Mouse (Mus musculus) midbrain, postnatal 0 days (tissue): ENCODE data around the gene Gm43518. TPM values are rescaled to one million over a fixed set of nuclear protein-coding genes. Genes with fewer than 3 reads are reported as not detected.

Source experiments
- ATAC-seq: fragments of 200-750 bp; cut with Nextera tagmentation; 2 replicates; pipeline ENCODE4 v1.8.0; 2017; ENCODE audit warnings: moderate number of reproducible peaks, mild to moderate bottlenecking, moderate TSS enrichment, moderate library complexity; ENCODE audit not compliant: low FRiP score
- DNase-seq: peaks from one replicate; pipeline ENCODE4 v3.0.0-alpha.2; 2015; ENCODE audit warnings: low spot score
- H3K27ac ChIP-seq: fragments of 300-500 bp; sonication (generic); 2 replicates; pipeline ENCODE4 v1.5.1; 2014; ENCODE audit warnings: low read depth, mild to moderate bottlenecking, low read length, mixed read lengths
- H3K27me3 ChIP-seq: fragments of 300-500 bp; sonication (generic); 2 replicates; pipeline ENCODE4 v1.6.1; 2014; ENCODE audit warnings: low read length, control low read depth, mixed read lengths; ENCODE audit not compliant: insufficient read depth
- H3K36me3 ChIP-seq: fragments of 300-500 bp; sonication (generic); 2 replicates; pipeline ENCODE4 v1.6.1; 2014; ENCODE audit warnings: low read length, control low read depth, mixed read lengths; ENCODE audit not compliant: insufficient read depth
- H3K4me1 ChIP-seq: fragments of 300-500 bp; sonication (generic); 2 replicates; pipeline ENCODE4 v1.6.1; 2014; ENCODE audit warnings: mild to moderate bottlenecking, control low read depth, antibody characterized with exemption, low read length, mixed read lengths; ENCODE audit not compliant: insufficient read depth
- H3K4me2 ChIP-seq: fragments of 300-500 bp; sonication (generic); 2 replicates; pipeline ENCODE4 v1.6.1; 2014; ENCODE audit warnings: low read depth, mild to moderate bottlenecking, low read length, mixed read lengths; ENCODE audit not compliant: poor library complexity, severe bottlenecking
- H3K4me3 ChIP-seq: fragments of 300-500 bp; sonication (generic); 2 replicates; pipeline ENCODE4 v1.5.1; 2014; ENCODE audit warnings: low read depth, mild to moderate bottlenecking, low read length, moderate library complexity
- H3K9ac ChIP-seq: fragments of 300-500 bp; sonication (generic); replicated peaks from 2 replicates; pipeline ENCODE4 v1.6.1; 2014; ENCODE audit warnings: mild to moderate bottlenecking, low read length, moderate library complexity, mixed read lengths; ENCODE audit not compliant: poor library complexity, severe bottlenecking
- H3K9me3 ChIP-seq: fragments of 300-500 bp; sonication (generic); 2 replicates; pipeline ENCODE4 v1.6.1; 2016; ENCODE audit warnings: low read length, control low read depth
- CTCF ChIP-seq: IDR thresholded peaks from 2 replicates; pipeline ENCODE4 v1.5.1; 2016; ENCODE audit warnings: antibody characterized with exemption, mild to moderate bottlenecking
- WGBS: fragments of 180-500 bp; shearing (Covaris S2); extraction: QIAGEN DNeasy Blood & Tissue Kit; methylation state at CpG from one replicate; pipeline ENCODE4 v1.1.7; 2014; 5-methylcytosine and 5-hydroxymethylcytosine counted together
- polyA plus RNA-seq: library from polyadenylated mRNA; unstranded; fragments of >200 nt; fragmentation: Nextera tagmentation; extraction: Ambion mirVana; gene quantifications from 2 replicates; pipeline ENCODE4 v1.2.1, GENCODE M21; 2015
- total RNA-seq: library from RNA; depleted of rRNA; stranded (reverse); fragments of >200 nt; gene quantifications from 2 replicates; pipeline ENCODE4 v1.2.3, GENCODE M21; 2014

The Gm43518 gene
- total and polyA plus RNA-seq, 2 experiments from 2014 or later = 2.8 TPM; not detected in 1

DNA sequence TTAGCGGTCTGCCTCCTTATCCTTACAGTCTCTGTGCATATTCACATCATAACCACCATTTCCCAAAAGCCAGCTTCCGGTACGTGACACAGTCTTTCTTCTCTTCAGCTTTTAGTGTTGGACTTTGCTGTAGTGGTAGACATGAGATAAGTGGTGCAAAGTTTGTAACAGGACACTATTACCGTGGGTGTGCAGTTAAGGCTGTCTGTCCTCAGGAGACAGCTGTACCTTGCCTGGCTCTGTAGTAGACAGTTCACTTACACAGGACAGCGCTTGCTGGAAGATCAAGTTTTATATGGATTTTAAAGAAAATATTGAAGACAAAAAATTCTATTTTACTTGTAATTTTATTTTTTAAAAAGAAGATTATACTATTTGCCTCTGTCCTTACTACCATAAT lies 41.2 kb downstream of the Gm43518 start:
- H3K4me3 ChIP-seq = no peak overlapping the region
- TF ChIP-seq CTCF = no peak
- no peak overlapping the region for H3K27ac ChIP-seq
- no peaks in the 10 kb centered on the region for H3K9me3 ChIP-seq
- H3K4me1 ChIP-seq = no peaks in the 10 kb centered on the region
- ATAC-seq (no peak), DNase-seq (no peak)
- WGBS = 89% methylated on average over 5 of the region's 5 CpGs
- H3K27me3 ChIP-seq = no peaks in the 10 kb centered on the region
- H3K36me3 ChIP-seq = no peaks in the 10 kb centered on the region
- no peak overlapping the region for H3K9ac ChIP-seq
- H3K4me2 ChIP-seq = no peak overlapping the region

DNA sequence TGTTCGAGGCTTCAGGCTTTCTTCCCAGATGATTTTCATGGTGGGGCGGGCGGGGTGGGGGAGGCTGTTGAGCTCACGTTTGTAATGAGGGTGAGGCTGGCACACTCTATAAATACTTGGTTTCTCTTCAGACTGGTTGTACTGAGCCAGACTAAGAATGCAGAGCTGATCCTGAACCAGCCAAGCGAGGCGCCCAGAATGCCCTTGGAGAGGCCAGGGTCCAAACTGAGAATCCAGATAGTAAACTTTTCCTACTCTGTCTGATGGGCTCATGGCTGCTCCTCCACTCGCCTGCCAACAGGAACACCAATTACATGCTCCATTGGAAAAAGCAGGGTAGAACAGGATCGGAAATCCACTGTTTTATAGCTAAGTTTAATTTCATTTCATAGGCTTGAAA lies 42.0 kb downstream of the Gm43518 start:
- TF ChIP-seq CTCF = no peak
- H3K27ac ChIP-seq = no peak overlapping the region
- no peak for ATAC-seq
- no peak overlapping the region for H3K4me2 ChIP-seq
- no peak overlapping the region for H3K4me3 ChIP-seq
- DNase-seq = no peak
- no peaks in the 10 kb centered on the region for H3K9me3 ChIP-seq
- no peaks in the 10 kb centered on the region for H3K4me1 ChIP-seq
- no peaks in the 10 kb centered on the region for H3K27me3 ChIP-seq
- H3K9ac ChIP-seq = no peak overlapping the region
- WGBS = 63% methylated on average over 8 of the region's 8 CpGs
- no peaks in the 10 kb centered on the region for H3K36me3 ChIP-seq

DNA sequence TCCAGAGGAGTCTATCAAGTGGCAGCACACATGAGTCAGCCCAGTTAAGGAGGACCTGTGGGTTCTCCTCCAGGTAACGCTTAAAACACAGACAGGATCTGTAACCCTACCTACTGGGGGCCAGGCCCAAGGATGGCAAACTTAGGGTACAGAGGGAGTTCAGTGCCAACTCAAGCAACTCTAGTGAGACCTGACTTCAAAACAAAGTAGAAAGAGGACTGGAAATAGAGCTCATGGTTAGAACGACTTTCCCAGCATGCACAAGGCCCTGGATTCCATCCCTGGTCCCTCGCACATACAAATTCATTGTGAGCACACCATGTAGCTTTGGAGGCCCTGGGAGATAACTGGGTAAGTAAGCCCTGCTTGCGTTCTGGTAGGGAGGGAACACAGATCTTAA lies 43.4 kb downstream of the Gm43518 start:
- no peak for DNase-seq
- H3K9me3 ChIP-seq = no peaks in the 10 kb centered on the region
- WGBS = 94% methylated on average over 4 of the region's 4 CpGs
- H3K27me3 ChIP-seq = no peaks in the 10 kb centered on the region
- no peak overlapping the region for H3K4me3 ChIP-seq
- no peak overlapping the region for H3K4me2 ChIP-seq
- ATAC-seq = no peak
- H3K9ac ChIP-seq = no peak overlapping the region
- no peak for TF ChIP-seq CTCF
- H3K36me3 ChIP-seq = no peaks in the 10 kb centered on the region
- H3K27ac ChIP-seq = no peak overlapping the region
- no peaks in the 10 kb centered on the region for H3K4me1 ChIP-seq

DNA sequence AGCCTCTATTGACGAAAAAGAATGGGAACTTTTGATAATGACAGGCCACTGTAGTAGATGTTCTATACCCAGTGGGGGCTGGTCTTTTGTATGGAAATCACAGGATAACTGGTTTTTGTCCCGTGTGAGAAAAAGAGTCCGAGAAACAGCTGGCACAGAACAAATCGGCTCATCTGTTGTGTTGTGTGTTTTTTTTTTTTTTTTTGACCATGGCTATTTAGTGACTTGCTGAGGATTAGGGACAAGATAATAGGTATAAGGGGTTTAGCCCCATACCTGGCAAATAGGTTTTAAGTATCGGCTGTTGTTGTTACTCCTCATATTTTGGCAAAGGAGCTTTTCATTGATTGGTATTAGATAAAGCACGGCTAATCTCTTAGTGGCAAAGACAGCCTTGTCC lies 45.2 kb downstream of the Gm43518 start:
- Histone ChIP-seq H3K9me3 (no peaks in the 10 kb centered on the region), H3K27me3 (no peaks in the 10 kb centered on the region), H3K27ac (no peak overlapping the region), H3K4me3 (no peak overlapping the region), H3K9ac (no peak overlapping the region), H3K36me3 (no peaks in the 10 kb centered on the region), H3K4me2 (no peak overlapping the region), H3K4me1 (no peaks in the 10 kb centered on the region)
- DNase-seq (no peak), ATAC-seq (no peak)
- WGBS = 45% methylated on average over 6 of the region's 6 CpGs
- no peak for TF ChIP-seq CTCF

DNA sequence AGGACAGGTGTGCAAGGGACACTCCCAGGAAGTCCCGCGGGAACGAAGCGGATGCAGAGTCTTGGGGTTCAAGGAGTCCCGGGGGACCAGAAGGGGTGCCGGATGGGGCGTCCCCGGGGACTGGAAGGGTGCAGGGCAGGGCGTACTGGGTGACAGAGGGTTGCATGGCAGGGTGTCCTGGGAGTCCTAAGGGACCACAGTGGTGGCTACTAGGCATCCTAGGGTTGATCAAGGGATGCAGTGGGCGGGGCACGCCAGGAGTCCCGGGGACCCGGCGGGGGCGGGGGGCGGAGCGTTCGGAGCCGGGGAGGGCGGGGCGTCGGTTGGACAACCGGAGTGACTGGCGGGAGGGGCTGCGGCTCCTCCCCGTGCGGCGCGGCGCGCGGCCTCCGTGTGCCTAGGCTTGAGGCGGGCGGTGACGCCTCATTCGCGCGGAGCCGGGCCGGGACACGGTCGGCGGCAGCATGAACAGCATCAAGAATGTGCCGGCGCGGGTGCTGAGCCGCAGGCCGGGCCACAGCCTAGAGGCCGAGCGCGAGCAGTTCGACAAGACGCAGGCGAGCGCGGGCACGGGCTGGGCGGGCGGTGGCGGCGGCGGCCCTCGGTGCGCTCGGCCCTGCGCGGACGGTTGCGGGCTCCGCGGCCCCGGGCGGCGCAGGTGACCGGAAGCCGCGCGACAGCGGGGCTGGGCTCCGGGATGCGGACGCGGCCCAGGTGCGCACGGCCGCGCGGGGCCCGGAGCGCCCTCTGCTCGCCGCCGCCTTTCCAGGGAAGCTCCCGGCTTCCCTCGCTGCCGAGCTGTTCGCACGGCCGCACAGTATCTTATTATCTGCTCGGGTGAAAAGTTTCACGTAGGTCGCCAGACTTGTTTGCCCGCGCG lies 46.3 kb downstream of the Gm43518 start, which contains the start of gene Hip1r:
Hip1r (plus strand) TSS at position 330 of the 880 bp plus-strand sequence.
- ATAC-seq = peak; percentile 62
- no peaks in the 10 kb centered on the region for H3K4me1 ChIP-seq
- H3K9me3 ChIP-seq = no peaks in the 10 kb centered on the region
- H3K36me3 ChIP-seq = no peaks in the 10 kb centered on the region
- H3K27ac ChIP-seq = peak within 1 kb of the TSS; percentile 55; the same call in 1 of the 2 replicates
- H3K4me3 ChIP-seq = peak within 1 kb of the TSS; percentile 87
- peak; percentile 58 for DNase-seq
- peak within 1 kb of the TSS; percentile 81 for H3K4me2 ChIP-seq
- TF ChIP-seq CTCF = no peak
- no peaks in the 10 kb centered on the region for H3K27me3 ChIP-seq
- under 1% methylated on average over 98 of the region's 106 CpGs for WGBS
- peak within 1 kb of the TSS; percentile 89 for H3K9ac ChIP-seq

DNA sequence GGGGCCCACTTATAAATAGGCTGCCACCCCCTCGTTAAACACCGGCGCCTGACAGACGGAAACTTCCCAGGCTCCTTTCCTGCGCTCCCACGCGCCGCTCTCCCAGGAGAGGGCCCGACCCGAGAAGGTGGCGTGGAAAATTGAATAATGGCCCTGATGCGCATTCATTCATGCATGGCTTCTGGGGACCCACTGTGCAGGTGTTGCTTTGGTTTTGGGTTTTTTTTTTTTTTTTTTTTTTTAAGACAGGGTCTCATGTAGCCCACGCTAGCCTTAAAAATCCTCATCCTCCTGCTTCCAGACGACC lies 46.9 kb downstream of the Gm43518 start:
- Histone ChIP-seq H3K36me3 (no peaks in the 10 kb centered on the region), H3K9ac (peak overlapping the region; percentile 89), H3K4me3 (peak overlapping the region; percentile 87), H3K4me2 (peak overlapping the region; percentile 81), H3K27me3 (no peaks in the 10 kb centered on the region), H3K27ac (no peak overlapping the region; the same call in 1 of the 2 replicates), H3K9me3 (no peaks in the 10 kb centered on the region), H3K4me1 (no peaks in the 10 kb centered on the region)
- ATAC-seq (no peak), DNase-seq (no peak)
- no peak for TF ChIP-seq CTCF
- under 1% methylated on average over 14 of the region's 14 CpGs for WGBS
